Mouse (Mus musculus) erythroblast, adult 5-6 weeks (primary cell): ENCODE measurements around the gene Gm9999. TPM values are rescaled to one million over a fixed set of nuclear protein-coding genes. Genes with fewer than 3 reads are reported as not detected.
A peak's percentile ranks its signal among the peaks of the same experiment; 100 is the strongest.

Experiments used
- ATAC-seq: replicated peaks from 2 replicates; pipeline ENCODE4 v1.8.0; 2016; ENCODE audit warnings: moderate number of reproducible peaks, mild to moderate bottlenecking, moderate TSS enrichment, inconsistent platforms; ENCODE audit not compliant: poor library complexity, low FRiP score, severe bottlenecking
- total RNA-seq, 2 experiments: library from RNA; stranded (forward) in 1 of 2; stranded (reverse) in 1 of 2; fragments of 150-400 nt in 1 of 2; fragments of 200-764, 138-1000 nt in 1 of 2; gene quantifications; 2 replicates each; pipeline versions ENCODE4 v1.2.3 to v1.2.4; 2015 to 2017; ENCODE audit warnings: low replicate concordance in 2 of 2

Gene Gm9999
- total RNA-seq, 2 experiments from 2014 or later, result not detected

DNA sequence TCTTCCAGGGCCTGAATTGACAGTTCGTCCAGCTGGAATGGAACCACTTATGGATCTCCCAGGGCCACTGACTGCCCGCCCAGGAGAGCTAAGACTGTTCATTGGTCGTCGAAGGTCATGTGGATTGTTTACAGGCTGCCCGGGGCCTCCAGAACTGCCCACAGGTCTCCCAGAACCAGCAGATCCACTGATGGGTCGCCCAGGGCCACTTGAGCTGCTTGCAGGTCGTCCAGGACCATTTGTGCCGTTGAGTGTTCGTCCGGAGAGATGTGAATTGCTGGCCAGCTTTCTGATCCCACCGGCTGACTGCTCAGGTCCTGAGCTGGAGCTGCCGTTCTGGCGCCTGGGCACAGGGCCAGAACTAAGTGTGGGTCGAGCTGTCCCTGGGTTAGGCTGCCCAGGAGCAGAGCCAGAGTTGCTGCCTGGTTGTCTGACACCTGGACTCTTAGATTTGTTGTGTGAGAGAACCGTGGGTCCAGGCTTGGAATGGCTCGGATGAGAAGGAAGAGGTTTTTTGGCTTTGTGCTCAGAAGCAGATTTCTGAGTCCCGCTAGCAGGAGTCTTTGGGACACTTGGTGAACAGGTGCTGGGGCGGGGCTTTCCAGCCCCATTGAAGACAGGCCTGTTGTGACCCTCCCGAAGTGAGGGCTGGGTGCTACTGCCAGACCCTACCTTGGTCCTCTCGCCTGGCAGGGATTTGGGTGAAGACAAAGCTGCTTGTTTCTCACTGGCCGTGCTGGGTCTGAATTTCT, 14.4 kb downstream of the Gm9999 start:
- no peak for ATAC-seq

DNA sequence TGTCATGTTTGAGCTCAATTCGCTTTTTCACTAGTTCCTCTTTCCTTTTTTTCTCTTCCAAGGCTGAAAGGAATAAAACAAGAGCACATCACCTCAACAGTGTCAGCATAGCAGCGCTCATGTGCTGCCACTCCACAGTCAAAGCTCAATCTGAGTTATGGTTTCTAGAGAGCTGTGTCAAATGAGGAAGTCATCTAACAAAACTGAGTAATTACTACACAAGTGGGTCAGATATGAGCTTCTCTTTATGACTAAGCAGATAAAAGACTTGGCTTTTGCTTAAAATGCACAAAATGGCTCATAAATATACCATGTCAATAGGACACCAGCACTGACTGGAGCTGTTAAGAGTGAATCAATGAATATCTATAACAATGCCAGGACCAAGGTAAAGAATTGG, 15.6 kb downstream of the Gm9999 start:
- no peak for ATAC-seq

DNA sequence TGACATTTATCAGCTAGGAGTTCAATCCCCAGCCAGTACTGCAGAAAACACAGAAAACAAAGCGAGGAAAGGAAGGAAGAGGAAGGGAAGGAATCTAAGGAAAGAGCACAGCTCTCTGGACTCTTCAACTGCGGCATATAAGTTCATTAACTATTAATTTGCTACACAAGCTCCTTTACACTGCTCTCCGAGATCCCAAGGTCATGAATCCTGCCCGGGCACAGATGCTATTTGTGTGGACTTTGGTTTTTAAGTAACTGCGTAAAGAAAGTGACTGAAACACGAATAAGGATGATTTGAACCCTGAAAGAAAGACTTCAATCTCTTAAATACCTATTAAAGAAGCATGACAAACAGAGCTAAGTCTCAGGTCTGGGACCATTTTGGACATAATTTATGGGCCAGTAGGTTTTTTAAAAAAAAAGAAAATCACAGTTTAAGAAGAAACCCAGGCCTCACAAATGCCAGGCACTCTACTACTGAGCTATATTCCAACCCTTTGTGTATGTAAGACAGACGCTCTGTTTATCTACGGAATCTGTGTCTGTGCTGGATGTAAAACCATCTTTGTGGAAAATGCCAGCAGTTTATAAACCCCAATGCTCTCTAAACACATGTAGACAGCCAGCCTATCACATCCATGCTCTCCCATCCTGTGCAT, 16.7 kb downstream of the Gm9999 start:
- no peak for ATAC-seq

DNA sequence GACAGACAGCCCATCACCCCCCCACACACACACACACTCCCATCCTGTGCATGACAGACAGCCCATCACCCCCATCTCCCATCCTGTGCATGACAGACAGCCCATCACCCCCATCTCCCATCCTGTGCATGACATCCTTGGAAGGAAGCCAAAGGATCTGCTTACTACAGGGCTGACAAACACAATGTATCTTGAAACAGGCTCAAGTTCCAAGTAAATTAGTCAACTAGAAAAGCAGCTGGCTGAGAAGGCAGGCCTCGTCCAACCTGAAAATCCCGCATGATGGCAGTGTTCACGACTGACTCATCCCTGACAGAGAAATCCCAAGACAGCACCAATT, 17.2 kb downstream of the Gm9999 start:
- no peak for ATAC-seq

DNA sequence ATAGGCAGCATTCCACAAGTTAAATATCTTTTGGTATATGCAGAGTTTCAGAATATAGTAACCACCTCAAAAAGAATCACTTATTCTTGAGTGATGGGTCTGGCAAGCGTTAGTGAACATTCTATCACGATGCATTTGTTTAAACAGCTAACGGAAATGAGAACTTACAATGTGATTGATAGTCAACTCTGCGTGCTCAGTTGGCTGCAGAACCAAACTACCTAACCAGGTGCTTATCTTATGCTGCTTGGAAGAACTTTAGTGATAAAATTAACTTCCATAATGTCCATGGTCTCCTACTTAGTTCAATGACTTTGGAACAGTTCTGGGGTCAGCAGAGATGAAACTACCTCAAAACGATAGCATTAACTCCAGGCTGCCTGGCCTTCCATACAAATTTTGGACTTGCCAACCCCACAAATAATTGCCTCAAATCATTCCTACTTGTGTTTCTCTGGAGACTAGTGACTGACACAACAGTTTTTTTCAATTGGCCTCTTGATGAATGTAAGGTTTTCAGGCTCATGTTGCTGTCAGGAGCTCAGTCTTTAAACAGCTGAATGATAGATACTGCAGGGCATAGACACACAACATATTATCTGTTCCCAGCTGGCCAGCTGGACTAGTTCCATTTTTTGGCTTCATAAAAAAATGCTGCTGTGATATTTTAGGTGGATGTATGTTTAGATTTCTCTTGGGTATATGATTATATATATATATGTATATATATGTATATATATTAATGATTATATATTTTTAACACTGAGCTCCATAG, 17.9 kb downstream of the Gm9999 start:
- ATAC-seq, result no peak

DNA sequence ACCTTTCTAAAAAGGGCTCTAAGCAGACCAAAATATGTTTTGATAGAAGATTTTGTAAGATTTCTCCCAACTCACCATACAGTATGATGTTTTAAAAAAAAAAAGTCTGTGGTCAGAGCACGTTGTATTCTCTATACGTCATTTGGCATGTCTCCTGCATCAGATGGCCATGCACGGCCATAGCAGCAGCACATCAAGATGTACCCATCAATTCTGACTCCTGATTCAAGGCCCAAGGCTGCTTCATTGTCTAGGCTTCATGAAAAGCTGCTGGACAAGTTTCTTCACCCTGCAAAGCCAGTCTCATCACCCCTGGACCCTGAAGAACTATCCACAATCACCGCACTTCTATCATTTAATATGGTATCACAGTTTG, 18.5 kb downstream of the Gm9999 start:
- no peak for ATAC-seq

DNA sequence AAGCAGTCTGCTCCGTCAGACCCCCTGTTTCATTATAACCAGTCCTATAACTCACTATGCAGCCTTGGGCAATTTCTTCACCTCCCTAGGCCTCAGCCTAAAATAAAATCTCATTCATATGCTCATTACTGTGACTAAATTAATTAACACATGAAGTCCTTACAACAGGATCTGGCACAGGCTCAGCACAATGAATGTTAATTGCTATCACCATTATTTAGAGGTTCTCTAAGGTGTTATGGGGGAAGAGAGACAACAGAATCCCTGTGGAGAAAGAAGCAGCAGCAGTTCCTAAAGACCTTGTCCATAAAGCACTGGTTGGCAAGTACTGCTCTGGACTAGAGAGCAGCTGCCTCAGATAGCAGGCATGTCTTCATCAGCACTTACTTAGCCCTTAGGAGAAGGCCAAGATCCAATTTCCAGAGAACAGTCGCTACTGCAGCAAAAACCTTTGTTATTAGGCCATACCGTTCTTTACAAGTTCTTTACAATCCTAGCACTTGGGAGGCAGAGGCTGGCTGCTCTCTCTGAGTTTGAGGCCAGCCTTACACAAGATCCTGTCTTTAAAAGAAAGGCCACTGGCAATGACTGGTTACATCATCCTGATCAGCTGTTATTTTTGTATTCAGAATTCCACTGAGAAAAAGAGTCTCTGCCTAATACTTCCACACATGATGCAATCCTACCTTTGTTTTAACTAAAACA, 20.2 kb downstream of the Gm9999 start:
- no peak for ATAC-seq

DNA sequence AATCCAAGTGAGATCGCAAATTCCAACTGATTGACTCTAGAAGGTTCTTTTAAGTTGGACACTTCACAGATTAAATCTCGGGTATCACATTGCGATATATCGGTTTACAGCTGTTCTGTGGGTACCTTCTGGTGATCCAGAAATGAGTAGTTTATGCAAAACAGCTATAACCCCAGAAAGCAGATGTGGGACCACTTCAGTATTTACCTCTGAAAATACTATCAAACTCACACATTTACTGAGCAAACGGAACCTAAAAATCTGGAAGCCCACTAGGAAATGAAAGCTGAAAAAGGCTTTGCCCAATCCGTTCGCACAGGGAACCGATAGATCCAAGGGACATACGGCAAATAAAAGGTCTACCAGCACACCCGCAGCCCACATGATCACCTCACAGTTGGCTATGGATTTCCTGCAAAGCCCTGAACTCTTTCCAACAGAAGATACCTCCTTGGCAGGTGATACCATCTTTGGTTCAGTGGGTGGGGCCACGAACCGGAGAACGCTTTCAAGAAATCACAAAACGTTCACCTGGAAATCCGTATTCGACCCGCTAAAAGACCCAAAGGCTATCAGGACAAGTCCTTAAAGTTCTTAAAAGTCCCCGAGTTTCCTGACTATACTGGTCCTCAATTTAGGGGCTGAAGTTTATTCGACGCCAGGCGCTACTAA, 23.9 kb downstream of the Gm9999 start:
- ATAC-seq, result peak; percentile 26

DNA sequence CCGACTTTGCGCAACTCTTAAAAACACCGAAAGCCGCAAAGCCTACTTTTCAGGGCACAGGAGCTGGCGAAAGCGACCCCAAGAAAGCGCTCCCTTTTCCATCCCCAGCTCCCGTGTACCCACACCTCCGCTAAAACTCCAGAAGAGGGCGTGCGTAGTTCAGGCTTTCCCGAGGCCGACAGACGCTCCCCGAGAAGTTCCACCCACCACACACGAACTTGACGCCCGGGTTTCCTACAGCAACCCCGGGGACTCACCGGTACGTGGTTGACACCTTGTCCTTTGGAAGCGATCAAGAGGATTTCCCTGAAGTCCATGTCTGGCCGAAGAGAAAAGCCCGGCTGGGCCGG, 24.4 kb downstream of the Gm9999 start:
- ATAC-seq, result peak; percentile 81

DNA sequence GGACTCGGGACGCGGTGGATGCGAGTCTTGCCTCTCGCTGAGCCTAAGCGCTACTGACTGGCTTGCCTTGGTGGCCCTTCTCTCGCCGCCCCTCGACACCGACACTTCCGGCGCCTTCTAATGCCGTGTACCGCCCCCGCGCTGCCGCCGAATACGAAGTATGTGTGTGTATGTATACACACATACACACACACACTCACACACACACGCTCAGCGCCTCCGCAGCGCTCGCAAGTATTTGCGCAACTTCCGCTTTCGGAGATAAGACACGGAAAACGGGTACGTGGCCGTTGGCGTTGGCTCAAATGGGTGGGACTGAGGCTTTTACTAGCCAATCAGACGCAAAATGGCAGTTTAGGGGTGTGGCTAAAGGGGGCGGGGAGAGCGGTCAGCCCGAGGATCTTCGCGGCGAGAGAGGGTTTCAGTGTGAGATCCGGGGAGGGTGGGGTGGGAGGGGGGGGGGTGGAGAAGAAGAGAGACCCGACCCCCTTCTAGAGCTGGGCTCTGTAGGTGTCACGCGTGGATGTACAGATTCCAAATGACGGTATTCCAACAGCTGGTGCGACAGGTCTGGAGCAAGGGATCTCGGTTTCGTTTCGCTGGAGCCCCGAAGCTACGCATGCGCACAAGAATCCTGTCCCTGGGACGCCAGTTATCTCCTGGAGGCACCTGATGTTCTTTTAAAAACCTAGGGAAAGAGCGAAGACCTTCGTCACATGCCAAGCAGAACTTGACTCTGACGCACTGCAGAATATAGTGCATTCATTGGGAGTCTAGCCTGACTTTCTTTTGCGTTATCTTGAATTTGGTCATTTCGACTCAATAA, 25.0 kb downstream of the Gm9999 start, which contains the start of gene Spty2d1:
Gene Spty2d1 (minus strand): TSS at position 244 of the 826 bp plus-strand sequence.
- ATAC-seq, result peak; percentile 90

DNA sequence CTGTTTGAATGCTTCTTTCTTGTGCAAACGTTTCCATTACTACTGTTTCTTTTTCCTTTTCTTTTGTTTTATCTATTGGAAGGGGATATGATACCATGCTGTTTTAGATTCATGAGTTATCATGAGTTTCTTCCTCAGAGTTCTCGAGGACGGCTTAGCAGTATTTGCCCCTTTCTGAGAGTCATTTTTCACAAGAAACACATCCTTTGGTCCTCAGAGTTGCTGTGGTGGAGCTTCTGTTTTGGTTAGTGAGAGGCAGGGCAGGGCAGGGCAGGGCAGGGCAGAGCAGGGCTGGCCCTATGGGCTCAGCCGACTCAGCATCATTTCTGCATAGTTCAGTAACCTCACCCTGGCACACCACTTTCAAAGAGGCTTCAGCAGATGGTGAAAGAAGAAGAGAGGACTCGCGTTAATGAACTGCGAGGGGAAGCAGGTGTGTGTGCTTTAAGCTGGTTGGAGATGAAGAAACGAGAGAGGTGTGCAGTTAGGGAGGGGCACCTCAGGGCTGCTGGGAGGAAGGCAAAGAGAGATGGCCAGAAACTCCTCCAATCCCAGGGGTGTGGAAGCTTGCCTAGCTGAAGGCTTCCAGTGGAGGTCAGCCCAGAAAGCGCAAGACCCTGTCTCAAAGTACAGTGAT, 29.9 kb downstream of the Gm9999 start:
- no peak for ATAC-seq

DNA sequence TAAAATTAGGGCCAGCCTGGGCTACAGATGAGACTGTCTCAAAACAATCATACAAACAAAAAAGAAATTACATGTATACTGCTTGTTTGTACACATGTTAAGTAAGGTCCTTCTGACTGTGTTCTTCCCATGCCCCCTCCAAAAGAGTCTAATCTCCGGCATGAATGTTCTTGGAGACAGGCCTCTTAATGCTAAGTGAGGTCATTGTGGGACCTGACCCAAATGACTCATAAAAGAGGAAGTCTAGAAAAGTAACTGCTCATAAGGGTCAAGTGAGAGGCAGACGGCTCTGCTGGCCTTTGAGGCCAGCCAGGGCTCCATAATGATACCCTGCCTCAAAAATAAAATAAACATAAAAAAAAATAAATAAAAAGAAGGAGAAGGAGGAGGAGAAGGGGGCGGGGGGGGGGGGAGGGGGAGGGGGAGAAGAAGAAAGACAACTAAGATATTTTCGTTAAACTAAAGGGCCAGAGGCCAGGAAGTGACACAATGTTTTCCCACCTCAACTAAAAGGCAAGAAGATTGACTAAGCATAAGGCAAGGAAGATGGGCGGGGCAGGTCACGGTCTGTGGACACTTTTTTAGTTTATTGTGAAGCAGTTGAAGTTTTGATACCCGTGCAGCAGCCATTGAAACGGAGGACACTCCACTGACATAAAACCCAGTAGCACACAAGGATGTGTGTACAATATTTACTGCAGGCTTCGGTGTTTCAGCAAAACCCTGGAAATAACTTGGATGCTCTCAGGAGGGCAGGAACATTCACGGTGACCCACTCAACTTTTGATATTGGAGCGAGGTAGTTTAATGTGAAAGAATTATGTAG, 31.4 kb downstream of the Gm9999 start:
- ATAC-seq, result 0 out of 2 replicates have a peak, but pooled peaks have one; percentile 11

DNA sequence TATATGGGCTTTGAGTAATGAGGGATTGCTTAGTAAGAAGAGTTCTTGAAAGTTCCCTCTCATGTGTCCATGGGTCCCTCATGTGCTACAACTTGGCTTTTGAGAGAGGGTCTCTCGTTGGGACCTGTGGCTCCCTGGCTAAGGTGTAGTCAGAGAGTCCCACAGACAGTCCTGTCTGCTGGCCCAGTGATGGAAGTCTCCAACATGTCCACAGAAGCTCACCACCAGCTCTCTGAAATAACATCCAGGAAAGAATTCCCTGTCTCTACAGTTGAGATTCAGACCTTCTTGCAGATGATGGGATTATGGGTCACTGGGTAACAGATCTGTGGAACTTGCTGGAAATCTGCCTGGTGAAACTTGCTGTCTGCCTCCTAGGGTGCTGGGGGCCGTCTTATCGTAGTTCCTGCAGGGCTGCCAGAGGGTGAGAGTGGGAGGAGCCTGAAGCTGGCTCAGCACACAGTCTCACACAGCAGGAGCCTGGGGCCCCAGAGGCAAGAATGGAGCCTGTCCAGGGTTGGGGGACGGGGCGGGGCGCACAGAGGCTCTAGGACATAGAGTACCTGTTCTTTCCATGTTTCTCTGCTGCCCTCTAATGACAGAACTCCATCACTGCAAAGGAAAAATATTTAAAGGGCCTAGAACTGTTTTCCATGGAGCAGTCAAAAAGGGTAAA, 32.1 kb downstream of the Gm9999 start:
- peak; percentile 97 for ATAC-seq

DNA sequence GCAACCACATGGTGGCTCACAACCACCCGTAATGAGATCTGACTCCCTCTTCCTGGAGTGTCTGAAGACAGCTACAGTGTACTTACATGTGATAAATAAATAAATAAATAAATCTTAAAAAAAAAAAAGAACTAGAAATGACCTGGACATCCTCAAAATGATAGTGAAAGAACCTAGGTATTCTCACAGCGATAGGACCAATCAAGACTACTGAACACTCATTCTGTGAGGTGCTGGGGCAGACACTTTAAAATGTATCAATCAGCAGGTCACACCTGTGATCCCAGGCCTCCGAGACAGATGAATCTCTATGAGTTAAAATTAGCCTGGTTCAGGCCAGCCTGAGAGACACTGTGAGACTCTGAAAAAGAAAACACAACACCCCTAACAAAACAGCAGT, 33.2 kb downstream of the Gm9999 start:
- ATAC-seq, result no peak

DNA sequence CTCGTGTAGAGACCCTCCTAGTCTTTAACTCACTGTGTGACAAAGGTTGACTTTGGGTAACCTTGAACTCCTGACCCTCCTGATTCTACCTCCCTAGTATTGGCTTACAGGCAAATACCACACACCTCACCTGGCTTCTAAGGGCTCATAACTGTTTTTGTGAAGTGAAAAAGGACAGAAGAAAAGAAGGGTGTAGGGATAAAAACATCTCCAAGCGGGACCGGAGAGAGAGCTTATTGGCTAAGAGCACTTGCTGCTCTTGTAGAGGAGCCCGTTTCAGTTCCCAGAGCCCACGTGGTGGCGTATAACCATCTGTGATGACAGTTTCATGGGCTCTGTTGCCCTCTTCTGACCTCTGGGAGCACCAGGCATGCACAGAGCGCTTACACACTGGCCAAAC, 33.8 kb downstream of the Gm9999 start:
- ATAC-seq, result no peak

DNA sequence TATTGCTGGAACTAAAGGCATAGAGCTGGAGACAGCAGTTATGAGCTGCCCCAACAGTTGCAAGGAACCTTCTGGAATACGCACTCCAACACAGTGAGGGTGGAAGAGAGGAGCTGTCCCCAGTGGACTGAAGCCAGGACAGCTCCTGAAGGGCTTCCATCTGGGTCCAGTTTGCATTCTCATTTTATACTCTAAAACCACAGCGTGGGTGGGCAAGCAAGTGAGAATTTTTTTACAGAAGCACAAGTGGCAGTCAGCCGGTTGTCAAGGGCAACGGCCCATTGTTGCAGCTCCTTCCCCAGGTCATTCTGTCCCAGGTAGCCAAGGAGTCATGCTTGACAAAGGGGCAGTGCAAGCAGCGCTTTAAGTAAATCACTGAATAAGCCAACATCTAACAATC, 36.3 kb downstream of the Gm9999 start:
- ATAC-seq, result no peak

DNA sequence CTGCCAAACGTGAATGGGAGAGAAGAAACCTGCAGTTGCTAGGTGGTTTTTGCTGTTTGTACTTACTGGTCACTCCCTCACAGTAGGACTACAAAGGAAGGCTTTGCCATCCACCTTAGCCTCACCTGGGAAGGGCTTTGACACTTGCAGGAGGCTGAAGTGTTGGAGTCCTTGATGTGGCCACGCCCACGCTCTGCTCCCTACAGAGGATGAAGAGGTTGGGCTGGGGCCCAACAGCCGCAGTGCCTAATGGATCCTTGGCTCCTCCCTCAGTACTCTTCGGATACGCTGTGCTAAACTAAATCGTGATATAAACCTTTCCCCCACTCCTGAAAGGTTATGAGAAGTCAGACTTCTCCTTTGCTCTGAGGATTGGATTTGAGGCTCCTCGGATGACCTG, 37.6 kb downstream of the Gm9999 start:
- ATAC-seq, result no peak
